Mouse (Mus musculus) neutrophil, adult 5-6 weeks (primary cell): ENCODE measurements at regions not wholly inside any gene's neighbourhood (a gene's known extent, or its start where the extent isn't known, plus 50 kb on each side); places are given as distances from the start of the nearest gene placed in this dataset.
"Not testable (repeated sequence)": the region's sequence is repeated elsewhere in the genome, so short reads cannot be mapped to it uniquely, and the experiment has no call there.

ENCODE experiments used
- ATAC-seq: fragments of 151-379, 151-347 bp; 2 replicates; pipeline ENCODE4 v1.8.0; 2017; ENCODE audit warnings: mild to moderate bottlenecking, moderate TSS enrichment; ENCODE audit not compliant: insufficient number of reproducible peaks, poor library complexity, low FRiP score, severe bottlenecking; ENCODE audit errors: extremely low read depth

DNA sequence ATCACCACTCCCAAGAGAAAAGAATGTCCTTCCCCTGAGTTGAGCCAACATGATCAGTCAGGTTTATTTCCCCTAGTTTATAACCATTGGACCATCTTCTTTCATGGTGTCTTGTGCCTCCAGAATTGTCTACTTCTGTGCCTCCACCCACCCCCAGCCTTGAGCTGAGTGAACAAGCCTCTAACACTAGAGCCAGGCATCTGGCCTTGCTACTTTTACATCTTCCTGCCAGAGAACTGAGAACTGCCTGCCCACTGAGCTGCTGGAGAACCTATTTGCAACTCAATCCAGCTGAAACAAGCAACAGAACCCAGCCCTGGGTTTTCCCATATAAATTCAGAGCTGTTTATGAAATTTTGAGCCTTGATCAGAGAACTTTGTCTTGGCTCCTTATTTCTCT lies 444.0 kb downstream of the Epm2a start:
- no peak for ATAC-seq

DNA sequence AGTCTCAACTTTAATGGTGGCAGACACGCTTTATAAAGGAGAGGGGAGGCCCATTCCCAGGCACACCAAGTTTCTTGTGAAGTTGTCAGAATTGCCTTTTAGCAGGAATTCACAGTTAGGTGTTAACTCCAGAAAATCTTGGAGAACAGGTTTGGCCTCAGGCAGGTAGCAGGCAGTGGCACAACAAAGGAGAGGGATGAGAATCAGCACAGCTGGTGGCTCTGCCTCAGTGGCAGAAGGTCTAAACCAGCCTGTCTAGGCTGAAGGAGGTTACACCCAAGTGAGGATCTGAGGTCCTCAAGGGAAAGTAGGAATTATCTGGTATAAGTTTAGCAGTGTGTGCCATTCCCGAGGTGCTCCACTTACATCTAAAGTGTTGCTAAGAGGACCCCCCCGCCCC lies 456.3 kb downstream of the Epm2a start:
- ATAC-seq: no peak

DNA sequence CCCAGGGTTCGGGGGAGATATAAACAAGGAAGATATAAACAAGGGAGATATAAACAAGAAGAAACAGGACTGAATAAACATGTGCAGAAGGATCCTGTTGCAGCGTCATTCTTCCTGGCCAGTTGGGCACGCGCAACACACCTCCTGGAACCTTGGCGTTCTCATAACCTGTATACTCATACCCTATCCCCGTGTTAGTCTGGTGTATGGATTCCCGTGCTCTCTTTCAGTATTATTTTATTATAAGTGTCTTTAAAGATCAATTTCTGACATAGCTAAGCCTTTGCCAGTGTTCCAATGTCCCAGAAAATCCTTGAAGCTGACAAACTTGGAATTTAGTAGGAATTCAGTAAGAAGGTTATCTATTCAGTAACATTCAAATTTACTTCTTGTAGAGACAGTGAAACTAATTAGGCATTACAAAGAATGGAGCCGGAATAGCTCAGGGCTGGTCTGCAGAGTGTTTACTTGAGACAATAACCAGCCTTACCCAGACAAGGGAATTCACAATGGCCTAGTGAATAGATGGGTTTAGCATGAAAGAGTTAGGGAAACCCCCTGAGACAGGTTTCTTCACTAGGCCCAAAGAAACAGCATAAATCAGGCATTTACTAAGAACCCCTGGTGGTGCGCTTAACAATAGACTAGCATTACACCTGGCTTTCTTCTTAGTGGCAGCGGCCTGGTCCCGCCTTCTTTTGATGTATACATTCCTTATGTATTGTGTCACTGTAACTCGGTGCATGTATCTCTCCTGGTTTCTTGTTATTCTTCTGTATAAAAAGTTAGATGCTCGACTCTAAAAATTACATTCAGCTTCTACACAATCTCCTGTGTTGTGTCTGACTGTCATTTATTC lies 458.4 kb downstream of the Epm2a start:
- not testable (repeated sequence) for ATAC-seq

DNA sequence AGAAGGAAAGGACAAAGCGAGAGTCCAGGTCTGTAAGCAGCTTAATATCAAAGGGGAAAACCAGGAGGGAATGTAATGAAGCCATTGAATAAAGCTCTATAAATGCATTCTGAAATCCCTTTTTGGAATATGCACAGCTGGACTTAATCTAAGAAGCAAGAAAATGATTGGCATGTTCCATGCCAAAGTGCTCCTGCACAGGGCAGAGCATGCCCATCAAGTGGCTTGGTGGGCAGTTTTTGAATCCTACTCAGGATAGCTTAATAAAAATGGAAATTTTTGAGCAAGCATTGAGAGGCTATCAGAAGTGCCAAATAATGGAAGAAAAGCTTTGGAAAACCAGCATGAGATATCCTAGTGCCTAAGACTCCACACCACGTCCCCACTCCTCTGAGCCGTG lies 466.1 kb downstream of the Epm2a start:
- no peak for ATAC-seq

DNA sequence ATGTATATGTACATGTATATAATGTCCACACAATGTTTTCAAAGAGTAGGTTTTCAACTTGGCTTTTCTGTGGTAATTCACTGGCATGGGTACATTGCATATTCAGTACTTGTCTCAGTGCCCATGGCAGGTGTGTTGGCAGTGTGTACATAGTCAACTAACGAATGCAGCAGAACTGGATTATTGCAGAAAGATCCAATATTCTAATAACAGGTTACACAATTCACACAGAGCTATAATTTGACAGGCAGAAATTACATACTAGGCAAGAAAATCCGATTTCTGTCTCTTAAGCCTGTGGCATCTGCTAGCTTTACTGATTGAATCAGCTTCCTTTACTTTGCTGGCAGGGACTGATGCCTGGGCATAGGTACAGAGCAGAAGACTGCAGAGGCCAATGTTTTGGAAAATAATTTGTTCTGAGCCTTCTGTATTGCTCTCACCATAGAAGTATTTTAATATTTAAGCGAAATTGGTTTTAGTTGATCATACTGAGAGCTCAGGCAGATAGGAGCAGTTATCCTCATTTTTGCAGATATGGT lies 479.3 kb downstream of the Epm2a start:
- no peak for ATAC-seq

DNA sequence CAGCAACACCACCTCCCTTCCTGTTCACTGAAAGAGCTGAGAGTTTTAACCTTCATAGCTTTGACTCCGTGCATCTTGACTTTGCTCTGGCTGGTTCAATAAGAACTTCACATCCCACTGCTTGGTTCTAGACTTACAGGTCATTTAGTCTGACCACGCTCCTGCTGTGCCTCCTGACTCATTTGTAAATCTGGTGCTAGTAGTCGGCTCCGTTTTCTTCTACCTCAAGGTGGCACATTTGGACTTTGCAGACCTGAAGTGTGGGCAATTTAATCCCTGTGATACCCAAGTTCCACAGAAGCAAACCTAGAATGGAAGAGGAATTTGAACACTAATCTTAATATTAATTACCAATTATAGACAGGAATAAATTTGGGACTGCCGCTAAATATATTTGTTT lies 497.9 kb downstream of the Epm2a start:
- no peak for ATAC-seq

DNA sequence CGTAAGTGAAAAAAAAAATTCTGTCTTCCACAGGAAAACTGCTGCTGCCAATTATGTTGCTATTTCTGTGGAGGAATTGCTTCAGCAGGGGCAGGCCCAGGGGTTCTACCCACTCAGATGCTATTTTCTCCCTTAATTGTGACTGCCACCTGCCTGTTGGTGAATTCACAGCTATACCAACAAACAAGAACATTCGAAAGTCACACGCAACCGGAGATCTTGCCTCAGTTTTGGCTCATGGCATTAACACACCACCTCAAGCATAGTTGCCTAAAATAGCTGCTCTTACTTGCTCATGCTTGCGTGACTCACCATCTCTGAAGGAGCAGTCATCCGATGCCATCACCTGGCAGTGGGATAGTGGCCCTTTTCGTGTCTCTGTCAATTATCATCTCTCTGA lies 498.3 kb downstream of the Epm2a start:
- ATAC-seq: no peak

DNA sequence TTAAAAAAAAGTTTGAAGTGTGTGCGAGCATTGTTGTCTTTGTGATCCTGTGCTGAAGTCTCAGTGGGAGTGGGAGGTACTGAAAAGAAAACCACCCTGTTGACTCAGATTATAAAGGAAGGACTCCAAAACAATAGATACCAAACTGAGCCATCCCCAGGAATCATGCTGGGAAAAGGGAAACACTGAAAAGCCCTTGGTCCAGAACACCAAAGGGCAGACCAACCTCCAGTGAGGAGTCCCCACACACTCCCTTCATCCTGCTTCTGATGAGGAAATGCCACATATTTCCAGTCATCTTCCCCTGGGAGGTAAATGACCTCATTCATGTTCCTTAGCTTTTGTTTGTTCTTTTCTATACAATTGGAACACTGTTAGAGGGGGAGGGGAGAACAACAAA lies 502.9 kb downstream of the Epm2a start:
- ATAC-seq: no peak

DNA sequence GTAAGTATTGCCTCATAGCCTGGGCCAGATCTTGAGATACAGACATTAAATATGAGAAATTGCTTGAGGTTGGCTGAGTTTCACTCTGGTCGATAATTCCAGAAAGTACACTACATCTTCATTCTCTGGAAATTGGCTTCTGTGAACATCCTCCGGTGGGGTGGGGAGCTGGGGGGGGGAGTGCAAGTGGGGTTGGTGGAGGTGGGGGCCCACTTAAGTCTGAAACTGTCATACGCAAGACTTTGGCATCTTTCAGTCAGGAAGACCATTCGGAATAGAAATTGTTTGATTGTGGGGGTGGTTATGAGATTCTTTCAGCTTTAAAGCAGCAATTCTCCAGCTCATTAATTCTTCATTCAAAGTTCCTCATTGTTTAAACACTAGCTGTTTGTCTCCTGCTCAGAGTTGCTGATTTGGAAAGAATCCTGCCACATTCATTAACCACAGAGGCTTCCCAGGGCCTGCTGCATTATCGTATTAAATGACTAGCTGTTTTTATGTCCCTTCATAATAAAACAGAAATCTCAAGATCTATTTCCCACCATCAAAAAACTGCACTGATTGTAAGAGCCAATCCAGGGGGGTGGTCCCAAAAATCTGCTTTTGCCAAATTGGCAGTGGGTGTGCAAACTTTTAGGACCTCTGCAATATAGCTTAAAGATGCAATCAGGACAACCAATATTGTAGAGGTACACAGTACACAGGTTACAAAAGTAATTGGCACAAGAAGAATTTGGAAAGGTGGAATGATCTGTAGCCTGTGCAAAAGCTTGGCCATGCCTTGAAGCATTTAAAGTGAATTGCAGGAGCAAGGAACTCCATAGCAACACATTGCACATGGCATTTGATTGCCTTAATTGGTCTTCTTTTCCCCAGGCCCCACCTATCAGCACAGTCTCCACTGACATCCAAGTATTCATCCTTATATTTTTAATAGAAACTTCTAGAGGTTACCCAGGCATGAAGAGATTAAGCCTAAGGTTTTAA lies 532.2 kb downstream of the Epm2a start:
- ATAC-seq: no peak

DNA sequence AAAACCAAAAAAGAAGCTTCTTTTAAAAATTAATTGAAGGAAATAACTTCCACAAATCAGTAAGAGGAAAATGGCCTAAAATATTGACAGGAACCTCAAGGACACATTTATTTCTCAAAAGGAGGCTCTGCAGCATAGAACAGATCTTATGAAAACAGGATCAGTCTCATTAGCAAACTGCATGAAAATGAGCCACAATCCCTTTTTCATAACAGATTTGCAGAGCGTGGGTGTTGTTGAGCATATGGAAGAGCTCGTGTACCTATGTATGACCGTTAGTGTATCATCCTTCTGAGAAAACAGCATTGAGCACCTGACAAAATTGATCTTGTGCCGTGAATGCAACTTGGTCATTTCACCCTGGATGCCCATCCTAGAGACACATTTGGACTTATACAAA lies 543.0 kb downstream of the Epm2a start:
- no peak for ATAC-seq

DNA sequence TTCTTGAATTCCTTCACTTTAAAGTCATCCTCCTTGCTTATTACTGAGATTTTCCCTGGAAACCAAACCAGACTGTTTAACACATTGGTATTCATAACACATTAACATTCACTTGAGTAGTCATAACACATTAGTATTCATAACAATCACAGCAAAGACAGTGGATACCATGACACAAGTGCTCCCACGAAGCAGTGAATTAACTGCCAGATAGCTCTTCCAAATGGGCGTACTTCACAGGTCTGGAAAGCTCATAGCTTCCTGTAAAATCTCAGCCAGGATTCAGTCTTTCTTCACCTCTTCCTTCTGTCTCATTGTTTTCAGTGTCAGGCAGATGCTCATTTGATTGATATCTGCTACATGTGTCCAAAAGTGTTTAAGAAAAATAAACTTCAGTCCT lies 545.7 kb downstream of the Epm2a start:
- ATAC-seq: no peak

DNA sequence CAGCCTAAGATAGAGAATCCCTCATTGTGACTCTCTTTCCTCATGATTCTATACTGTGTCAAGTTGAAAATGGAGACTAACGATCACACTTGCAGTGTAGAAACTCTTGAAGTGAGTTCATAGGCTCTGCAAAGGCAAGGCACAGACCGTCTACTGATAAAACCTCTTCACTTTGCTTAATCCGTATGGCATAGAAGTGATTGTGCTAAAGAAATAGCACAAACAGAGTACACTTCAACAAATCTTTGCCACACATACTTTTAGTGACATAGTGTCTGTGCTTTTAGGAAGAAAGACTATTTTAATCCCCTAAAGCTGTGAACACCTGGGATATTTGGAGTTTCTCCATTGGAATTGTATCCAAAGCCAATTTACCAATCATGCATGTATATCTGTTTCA lies 578.9 kb downstream of the Epm2a start:
- ATAC-seq: no peak

DNA sequence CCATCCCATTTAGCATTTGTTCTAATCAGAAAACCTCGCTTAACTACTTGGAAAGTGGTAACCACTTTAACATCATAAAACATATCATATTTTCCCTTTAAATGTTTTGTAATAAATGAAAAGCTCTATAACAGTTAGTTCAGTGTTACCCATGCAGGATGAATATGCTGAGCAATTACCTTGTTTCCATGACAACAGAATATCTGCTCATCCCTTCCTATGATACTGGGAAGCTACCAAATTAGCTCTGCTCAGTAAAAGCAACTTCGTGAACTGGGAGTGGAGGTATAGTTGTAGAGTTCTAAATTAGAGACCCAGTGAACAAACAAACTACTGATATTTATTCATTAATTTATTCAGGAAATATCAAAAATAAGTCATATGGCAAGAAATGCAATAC lies 595.0 kb downstream of the Epm2a start:
- ATAC-seq: no peak

DNA sequence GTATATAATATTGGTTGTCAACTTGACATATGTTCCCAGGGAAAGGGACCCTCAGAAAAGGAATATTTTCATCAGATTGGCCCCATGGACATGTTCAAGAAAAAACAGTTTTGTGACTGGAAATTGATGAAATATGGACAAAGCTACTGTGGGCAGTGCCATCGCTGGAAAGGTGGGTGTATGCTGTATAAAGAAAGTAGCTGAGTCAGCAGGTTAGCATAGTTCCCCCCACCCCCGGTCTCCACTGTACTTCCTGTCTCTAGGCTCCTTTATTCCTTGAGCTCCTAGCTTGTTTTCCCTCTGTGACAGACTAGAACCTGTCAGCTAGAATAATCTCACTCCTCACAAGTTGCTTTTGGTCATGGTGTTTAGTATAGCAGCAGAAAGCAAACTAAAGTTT lies 599.6 kb downstream of the Epm2a start:
- no peak for ATAC-seq

DNA sequence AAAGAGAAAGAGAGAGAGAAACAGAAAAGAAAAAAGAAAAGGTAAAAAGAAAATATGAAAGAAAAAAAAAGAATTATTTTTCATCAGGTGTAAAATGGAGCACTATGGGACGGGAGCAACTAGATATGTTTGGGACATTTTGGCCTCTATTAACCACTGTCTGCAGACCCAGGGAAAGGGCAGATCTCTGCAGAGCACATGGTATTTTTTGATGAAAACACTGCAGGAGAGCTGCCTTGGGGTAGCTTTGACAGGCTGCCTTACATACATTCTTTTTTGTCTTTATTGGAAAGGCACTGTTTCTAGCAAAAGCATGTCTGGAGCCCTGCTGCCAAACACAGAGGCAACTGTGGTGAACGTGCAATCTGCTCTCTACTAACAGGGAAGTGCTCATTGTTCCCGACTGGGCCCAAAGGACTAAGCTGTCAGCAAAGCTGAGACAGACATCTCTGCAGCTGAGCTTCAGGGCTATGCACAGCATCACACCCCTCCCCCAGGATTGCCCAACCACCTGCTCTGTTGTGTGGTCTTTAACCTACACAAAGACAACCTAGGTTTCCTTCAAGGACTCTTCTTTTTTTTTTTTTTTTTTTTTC lies 617.2 kb downstream of the Epm2a start:
- ATAC-seq: no peak

DNA sequence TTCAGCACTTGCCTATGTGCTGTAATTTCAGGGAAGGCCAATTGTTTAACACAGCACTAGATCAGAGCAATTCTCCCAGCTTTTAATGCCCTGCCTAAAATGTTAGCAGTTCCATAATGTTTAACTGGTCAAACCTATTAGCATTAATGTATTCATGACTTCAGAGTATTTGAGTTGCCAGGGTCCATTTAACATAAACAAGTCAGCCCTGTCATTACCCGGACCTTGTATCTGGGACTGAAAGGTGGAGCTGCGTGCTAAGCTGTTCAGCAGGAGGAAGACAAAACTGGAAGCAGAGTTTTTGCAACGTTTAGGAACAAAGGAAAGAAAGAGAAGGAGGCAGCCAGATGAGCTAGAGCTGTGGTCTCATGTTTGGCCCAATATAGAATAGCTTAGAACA lies 661.8 kb downstream of the Epm2a start:
- no peak for ATAC-seq

DNA sequence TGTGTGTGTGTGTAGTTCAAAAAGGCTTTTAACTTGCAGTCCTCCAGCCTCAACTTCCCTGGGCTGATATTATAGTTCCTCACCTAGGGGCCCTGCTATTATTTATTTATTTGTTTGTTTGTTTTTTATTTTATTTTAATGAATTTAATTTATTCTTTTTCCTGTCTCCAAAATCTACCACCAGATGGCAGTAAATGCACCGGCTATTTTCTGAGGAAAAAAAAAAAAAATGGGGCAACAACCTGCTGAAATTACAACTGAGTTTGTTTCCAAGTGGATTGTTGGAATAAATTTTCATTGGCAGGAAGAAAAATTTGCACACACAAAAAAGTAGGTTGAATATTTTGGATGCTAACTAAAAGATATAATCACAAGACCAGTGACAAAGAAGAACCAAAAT lies 662.7 kb downstream of the Epm2a start:
- ATAC-seq: no peak

DNA sequence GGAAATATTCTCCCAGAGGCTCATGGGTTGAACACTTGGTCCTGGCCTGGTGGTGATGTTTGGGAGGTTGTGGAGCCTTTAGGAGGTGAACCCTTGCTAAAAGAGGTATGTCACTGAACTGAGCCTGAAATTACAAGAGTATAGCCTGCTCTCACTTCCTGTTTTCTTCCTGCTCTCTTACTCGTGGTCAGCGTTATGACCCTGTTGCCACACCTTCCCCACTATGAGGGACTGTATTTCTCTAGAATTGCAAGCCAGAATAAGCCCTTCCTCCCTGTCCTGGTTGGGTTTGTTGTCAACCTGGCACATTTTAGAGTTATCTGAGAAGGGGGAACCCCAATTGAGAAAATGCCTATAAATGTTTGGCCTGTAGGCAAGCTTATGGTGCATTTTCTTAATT lies 674.1 kb downstream of the Epm2a start:
- ATAC-seq: no peak

DNA sequence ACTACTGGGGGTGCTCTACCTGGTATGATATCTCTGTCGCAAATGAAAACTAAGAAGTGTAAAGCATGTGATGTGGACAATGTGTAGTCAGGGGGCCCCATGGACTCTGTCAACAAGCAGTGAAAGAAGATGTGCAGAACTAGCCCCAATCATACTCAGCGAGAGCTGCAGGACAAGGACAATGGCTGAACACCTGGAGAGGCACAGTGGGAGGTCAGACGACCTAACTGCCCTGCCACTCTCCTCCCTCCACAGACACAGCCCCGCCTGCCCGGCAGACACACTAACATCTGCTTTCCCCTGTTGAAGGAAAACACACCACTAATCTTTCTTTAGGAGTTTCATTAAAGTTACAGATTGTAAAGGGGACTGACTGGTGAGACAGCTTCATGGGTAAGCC lies 675.1 kb downstream of the Epm2a start:
- ATAC-seq: no peak
